Mouse (Mus musculus) megakaryocyte, adult 5-6 weeks (primary cell): Measurements from ENCODE around the gene Veph1. TPM values are rescaled to one million over a fixed set of nuclear protein-coding genes. Genes with fewer than 3 reads are reported as not detected.
A peak's percentile ranks its signal among the peaks of the same experiment; 100 is the strongest.

Source experiments
- ATAC-seq: 2 replicates; pipeline ENCODE4 v1.8.0; 2016; ENCODE audit warnings: mild to moderate bottlenecking, inconsistent platforms; ENCODE audit not compliant: poor library complexity, severe bottlenecking
- total RNA-seq, 2 experiments: library from RNA; stranded (forward) in 1 of 2; stranded (reverse) in 1 of 2; fragments of 153-499, 151-499 nt in 1 of 2; fragments of 221-1000, 200-1000 nt in 1 of 2; gene quantifications; 2 replicates each; pipeline versions ENCODE4 v1.2.3 to v1.2.4; 2015 to 2017

Gene Veph1
- total RNA-seq, 2 experiments from 2014 or later: not detected

DNA sequence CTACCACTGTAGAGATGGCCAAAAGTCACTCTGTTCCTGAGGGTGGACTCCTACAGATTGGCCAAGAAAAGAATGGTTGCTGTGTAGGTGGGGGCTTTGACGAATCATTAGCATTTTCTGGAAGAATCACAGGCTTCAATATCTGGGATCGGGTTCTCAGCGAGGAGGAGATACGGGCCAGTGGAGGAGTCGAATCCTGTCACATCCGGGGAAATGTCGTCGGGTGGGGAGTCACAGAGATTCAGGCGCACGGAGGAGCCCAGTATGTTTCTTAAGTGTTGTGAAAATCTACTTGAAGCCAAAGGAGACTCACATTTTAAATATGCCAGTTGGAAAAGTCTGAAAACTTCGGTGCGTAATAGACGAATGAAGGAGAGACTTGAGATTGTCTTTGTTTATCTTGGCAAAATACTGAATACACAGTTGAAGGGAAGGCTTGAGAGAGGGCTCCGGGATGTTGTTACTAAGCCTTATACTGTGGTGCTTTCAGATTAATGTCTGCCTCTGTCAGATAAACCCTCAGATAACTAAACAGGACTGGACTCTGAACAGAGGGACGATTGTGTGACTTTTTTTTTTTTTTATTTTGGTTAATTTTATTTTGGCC is 71.6 kb downstream of the Veph1 start:
- ATAC-seq: no peak

DNA sequence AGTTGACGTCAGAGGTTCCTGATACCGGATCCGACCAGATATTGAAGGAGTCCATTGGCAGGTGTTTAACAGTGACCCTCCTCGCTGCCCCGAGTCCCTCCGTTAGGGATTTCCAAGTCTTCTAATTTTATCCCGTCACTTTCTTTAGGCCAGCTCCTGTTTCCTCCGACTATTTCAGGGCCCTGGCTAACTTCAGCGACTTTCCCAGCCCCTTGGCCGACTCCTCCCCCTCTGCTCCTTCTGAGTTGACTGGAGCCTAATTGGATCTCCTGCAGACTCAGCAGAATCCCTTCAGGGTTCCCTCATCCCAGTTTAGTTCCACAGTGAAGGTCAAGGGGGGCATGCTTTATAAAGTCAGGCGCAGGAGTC is 75.4 kb downstream of the Veph1 start:
- no peak for ATAC-seq

DNA sequence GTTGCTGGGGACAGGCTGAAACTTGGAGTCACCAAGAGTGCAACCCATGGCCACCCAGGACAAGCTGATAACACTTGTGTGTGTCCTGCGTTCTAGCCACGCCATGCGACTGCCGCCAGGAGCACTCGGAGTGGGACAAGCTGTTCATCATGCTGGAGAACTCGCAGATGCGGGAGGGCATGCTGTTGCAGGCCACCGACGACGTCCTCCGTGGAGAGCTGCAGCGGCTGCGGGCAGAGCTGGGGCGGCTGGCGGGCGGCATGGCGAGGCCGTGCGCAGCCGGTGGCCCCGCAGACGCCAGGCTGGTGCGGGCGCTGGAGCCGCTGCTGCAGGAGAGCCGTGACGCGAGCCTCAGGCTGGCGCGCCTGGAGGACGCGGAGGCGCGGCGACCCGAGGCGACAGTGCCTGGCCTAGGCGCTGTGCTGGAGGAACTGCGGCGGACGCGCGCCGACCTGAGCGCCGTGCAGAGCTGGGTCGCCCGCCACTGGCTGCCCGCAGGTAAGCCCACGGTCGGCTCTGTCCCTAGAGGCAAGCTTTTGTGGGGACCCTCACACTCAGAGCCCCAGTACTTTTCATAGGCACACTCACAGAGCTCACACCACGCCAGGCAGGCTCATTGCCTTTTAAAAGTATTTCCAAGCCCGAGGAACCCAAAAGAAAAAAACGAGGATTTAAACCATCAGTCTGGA is 75.9 kb downstream of the Veph1 start:
- no peak for ATAC-seq

DNA sequence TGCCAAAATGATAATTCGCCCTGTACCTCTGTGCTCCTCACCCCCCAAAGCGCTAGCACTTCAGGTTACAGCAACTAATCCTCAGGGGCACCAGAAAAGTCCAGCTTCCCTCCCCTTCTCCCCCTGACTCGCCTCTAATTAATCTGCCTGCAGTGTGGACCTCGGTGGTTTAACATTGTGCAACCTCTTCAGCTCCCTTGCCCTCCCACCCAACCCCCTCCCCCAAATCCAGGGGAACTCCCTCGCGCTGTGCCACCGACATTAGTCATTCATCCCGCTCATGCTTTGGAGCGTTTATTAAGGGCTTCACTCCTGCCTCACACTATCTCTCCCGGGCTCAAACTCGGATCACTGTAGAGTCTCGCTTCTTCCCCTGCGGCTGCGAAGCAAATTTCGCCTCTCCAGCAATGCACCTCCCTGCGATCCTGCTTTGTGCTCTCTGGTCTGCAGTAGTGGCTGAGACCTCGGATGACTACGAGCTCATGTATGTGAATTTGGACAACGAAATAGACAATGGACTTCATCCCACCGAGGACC is 76.9 kb downstream of the Veph1 start, which contains the start of gene Ptx3:
Ptx3 (plus strand) TSS at position 256 of the 537 bp plus-strand sequence.
- no peak for ATAC-seq

DNA sequence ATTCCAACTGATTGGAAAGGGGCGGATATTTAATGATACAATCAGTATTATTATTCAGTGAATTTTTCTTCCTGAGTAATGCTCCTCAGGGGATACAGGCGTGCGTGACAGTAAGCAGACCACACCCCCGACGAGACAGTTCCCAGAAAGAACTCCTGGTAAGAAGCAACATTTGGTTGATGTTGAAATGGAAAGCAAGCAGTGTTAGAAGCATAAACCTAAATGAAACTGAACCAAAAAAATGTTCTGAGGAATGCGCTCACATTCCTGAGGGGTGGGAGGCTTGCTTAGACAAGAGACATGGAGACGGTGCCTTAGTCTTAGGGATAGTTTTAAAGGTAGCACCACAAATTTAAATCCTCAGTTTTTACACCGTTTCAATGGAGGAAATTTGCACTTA is 80.9 kb downstream of the Veph1 start:
- ATAC-seq: no peak

DNA sequence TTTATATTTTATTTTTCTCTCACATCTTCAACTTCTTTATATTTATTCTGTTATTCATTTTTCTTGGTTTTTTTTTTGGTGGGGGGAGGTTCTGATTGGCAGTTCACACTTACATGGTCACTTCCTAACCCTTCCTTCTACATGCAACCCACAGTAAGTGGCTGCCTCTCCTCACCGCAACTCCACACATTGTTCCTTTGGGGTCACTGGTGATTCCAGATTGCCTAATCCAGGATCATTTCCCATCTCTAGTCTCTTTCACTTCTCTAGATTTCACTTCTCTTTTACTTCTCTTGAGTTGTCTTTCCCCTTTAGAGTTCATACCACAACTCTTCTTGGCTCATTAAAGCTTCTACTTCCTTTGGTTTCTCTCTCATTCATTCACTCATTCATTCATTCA is 83.1 kb downstream of the Veph1 start:
- ATAC-seq: peak; percentile 94

DNA sequence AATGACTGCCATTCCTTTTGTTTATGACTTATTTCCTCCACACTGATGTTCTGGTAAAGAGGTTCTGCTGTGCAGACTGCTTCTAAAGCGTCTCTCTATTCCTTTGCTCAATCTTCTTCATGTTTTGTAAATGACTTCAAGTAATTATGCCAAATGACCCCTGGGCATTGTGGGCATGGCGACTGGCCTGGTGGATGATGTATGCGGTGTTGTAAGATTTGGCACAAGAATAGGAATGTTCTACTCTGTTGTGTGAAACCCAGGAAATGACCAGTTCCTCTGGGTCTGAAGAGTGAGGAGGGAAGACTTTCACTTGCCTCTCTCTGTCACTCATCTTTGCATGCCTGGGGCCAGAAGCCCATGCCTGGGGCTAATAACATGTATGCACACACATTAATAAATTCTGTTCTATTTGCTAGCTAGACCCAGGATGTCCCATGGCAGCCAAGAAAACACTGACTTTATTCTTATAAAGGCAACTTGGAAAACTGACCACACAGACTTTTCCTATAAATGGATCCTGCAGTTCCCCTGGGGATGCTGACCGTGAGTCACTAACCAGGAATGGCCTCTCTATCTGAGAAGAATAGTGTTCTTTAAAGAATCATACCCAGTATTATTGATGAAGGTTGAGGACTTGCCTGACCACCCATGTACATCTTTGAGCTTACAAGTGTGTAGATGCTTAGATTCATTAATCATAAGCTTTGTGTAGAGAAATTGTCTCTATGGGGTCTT is 87.6 kb downstream of the Veph1 start:
- no peak for ATAC-seq

DNA sequence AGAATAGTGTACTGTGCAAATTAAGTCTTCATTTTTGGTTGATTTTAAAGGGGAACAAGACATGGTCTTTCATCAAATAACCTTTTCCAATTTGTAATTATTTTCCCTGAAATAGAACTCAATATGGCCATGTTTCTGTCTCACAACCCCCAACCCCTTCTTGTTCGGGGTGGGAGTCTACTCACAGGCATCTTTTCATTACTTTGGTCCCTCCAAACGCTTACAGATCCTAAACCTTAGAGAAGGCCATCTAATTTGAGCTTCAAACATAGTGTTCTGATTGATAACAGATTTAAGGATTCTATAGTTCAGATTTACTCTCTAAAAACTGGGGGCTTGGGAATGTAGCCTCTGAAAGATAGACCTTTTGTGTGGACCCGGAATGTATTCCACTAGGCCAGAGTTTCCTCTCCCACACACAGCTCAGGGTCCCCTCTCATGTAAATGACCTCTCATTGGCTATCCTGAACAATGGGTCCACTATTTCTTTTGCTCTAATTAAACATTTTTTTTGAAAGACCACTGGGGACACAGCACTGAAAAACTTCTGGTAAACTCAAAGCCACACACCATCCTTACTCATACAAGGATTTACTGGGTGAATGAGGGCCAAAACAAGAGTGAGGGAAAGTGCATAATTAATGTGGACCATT is 102.6 kb downstream of the Veph1 start:
- ATAC-seq: no peak

DNA sequence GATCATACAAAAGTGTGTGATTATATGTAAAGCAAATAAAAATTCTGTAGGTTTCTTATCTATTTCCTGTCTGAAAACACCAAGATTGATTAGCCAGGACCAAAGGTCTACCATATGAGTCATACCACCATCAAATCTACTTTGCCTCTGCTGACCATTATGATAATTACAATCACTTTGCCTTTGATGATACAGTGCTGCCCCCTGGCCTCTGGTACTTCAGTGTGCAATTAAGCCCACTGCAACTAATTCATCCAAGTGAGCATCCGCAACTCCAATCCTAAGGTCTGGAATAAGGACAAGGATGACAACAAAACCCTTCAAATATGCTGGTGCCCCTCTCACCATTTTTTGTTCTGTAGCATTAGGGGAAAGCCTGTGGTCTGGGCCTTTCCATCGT is 117.0 kb downstream of the Veph1 start:
- no peak for ATAC-seq

DNA sequence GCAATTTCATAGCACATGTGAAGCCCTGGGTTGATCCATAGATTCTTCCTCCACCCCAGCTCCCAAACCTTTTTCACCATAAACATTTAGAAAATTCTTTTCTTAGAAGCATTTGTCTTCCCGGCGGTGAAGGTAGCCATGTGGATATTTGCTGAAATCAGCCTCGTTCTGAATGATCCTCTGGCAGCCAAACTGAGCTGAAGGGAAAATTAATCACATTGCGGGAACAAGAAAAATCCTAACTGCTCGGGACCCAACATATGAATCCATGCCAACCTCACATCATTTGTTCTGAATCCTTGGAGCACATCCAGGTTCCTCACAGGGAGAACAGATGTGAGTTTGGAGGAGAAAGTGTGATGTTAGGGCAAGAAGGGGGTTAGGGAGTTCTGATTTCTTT is 123.7 kb downstream of the Veph1 start:
- ATAC-seq: no peak

DNA sequence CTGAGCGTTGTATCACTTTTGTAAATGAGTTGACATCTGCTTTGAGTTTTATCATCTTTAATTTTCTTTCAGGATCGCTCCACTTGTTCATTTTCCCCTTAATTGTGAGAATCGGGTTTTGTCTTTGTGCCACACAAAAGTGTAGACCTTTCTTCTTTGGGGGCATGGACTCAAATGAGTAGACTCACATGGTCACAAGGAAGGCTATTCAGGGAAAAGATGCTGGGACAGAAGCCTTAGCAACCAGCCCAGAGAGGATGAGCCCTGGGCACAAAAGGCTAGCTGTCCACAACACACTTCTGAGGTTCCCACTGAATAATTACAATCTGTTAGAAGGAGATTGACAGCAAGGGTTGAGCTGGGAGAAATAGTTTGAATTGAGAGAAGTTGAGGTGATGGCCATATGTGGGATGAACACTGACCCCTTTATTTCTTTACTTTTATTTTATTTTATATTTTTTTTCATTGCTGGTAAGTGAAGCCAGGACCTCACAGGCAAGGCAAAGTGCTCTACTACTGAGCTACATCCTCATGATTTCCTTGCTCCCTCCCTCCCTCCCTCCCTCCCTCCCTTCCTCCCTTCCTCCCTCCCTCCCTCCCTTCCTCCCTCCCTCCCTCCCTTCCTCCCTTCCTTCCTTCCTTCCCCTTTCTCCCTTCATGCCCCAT is 126.6 kb downstream of the Veph1 start:
- ATAC-seq: no peak

DNA sequence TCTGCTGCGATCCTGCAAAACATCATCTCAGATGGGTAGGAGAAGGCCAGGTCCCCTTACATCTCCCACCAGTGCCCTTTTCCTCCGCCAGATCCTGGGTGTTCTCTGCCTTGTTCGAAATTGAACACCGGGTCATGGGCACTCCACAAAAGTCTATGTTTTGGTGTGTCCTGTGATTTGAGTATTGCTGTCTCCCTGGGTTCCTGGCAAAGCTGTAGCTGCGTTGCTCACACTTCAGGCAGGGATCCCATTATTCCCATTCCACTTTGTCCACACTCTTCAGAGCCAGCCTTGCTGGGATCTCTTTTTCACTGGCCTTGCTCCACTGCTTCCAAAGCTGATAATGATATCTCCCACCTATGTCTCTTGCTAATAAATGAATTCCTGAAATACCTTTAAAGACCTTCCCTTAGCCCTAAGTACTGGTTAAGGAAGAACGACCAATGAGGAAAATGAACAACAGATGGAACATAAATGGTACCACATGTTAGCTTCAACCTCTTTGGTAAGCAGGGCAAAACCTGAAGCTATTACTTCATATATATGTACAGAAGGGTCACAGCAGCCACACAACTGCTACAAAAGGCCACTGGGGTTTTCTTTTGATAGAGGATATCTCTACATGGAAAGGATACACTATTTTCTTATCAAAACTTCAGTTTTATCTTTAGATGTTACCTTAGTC is 129.9 kb downstream of the Veph1 start:
- ATAC-seq: no peak

DNA sequence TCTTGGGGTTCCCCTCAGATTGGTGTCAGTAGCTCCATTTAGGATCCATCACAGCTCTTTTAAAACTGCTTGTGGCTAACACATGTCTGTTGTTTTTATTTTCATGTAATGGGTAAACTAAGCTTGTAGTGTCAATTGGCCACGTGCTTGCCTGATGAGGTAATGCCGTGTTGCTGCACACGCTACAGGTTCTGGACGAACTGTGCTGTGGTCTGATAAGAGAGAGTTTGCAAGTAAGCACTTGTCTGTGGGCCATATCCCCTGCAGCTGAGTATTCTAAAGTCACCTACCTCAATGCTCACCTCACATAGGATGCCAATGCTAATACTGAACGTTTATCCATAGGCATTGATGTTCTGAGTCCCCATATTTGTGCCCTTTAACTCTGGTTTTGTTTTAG is 131.6 kb downstream of the Veph1 start:
- ATAC-seq: no peak

DNA sequence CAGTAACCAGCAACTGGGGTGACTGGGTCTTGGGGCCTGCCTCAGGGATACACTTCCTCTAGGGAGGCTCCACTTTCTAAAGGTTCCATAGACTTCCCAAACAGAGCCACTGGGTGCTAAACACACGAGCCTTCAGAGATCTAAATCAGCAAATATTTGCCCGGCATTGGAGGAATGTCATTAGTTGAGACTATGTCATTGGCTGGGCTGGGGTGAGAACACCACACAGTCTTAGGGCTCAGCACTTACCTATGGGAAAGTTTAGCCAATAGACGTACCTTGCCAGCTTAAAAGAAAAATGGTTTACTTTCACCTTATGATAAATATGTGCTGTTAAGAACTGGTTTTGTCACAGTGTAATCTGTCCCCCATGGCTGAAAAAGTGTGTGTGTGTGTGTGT is 132.1 kb downstream of the Veph1 start:
- no peak for ATAC-seq

DNA sequence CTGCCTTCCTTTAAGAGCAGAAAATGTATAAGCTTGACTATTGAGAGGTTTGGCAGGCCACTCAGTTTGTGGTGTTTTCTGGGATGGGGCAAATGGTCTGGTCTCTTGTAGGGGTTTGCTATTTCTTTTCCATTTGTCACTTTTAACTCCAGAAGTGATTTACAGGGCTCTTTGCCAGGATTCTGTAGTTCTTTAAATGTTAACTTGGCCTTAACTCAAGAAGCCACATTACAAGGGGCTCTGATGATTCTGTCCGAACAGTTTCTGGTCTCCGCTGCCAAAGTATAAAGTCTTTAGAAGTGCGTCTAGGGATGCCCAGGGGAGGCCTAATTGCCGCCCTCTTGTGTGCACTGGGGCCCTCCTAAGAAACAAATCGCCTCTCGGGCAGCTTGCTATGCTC is 134.0 kb downstream of the Veph1 start:
- ATAC-seq: no peak

DNA sequence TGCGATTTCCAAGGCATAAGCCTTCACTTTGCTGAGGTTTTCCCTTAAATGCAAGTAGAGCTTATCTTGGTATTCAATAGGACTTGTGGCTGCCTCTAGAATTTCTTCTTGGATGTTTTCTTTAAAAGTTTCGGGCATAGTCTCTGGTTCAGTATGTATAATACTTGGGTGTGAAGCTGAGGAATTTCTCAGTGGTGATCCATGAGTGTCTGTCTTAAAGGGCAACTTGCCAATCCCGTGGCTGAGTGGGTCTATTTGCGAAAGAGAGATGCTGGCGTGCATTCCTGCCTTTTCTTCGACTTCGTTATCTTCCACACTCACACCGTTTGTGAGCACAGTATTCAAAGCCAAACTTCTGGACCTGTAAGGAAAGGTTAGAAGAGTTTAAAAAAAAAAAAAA is 138.7 kb downstream of the Veph1 start:
- no peak for ATAC-seq

DNA sequence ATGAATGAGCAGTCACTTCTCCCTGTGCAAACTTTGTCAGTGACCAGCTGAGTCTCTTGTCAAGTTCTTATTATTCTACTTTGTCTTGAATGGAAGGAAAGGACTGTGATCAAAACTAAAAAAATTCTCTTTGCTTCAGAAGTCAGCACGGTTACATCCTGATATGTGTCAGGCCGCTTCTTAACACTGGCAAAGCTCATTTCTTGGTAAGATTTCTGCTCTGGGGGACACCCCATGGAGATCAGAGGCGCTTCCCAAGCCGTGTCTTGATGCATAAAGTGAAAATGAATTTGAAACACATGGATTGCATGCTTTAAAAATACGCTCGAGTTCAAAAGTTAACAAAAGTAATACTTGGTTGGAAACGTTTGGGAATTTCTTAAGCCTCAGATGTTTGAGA is 159.0 kb downstream of the Veph1 start:
- no peak for ATAC-seq

DNA sequence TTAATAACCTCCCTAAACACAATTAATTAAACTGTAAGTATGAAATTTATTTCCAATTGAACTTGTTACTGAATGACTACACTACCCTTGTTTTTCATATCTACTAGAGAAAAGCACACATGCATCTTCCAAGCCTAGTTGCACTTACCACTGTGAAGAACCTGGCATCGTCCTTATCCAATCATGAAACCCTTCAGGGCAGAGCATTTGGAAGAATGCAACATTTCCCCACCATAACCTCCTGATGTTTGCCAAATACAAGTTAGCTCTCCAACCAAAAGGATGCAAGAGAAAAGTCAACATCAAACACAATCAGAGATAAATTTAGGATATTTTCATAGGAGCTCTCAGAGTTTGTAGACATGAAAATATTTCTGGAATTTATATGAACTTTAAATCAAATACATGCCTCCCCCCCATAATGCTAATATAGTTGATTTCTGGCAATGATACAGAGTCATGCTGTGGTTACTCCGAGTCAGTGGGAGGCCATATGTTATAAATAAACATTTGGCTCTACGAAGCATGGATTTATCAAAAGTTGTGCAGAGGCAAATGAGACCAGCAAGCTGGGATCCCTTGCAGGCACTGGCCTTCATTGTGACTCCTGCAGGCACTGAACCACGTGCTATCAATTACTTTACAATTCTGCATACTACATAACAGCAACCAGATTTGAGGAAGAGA is 165.2 kb downstream of the Veph1 start:
- ATAC-seq: no peak

DNA sequence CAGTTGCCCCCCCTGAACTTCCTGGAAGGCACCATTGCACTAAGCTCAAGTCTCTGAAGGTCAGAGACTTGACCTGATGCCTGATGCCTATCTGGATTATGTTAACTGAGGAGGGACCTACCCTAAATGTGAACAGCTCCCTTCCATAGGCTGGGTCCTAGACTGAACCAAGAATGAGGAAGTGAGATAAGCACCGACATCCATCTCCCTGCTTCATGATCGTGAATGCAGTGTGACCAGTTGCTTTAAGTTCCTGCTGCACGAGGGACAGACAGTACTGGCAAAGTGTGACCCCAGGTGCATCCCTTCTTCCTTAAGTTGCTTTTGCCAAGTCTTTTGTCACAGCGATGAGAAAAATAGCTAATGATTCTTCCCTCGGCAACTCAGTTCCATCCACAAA is 166.9 kb downstream of the Veph1 start:
- ATAC-seq: peak; percentile 54

DNA sequence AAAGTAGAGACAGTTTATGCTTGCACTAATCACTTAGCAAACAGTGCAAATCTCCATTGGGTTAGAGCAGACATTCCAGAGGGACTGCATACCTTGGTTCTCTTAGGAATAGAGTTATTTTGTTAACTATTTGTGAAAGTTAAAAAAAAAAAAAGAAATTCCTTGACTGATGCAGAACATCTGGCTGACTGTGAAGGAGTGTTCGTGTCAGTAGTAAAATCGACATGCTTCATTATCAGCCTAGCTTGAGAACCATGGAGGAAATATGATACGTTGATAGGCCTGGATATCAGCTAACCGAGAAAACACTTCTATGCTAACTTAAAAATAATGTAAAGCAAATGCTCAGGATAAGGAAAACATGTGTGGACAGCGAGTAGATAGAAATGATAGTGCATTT is 191.1 kb downstream of the Veph1 start:
- ATAC-seq: no peak
